Mouse (Mus musculus) bone marrow, adult 2 months (tissue): Measurements from ENCODE around the gene Rfx1. TPM values are rescaled to one million over a fixed set of nuclear protein-coding genes. Genes with fewer than 3 reads are reported as not detected.

ENCODE experiments used
- H3K27ac ChIP-seq: fragments of 200-500 bp; 2 replicates; pipeline ENCODE4 v1.5.1; 2012; ENCODE audit warnings: low read depth, mild to moderate bottlenecking, control low read depth, inconsistent platforms, low read length; ENCODE audit not compliant: control insufficient read depth, poor library complexity, insufficient read depth
- H3K4me1 ChIP-seq: fragments of 200-500 bp; 2 replicates; pipeline ENCODE4 v1.6.1; 2011; ENCODE audit warnings: low read length; ENCODE audit not compliant: control insufficient read depth, insufficient read depth
- H3K4me3 ChIP-seq: fragments of 200-500 bp; replicated peaks from 2 replicates; pipeline ENCODE3; 2011; ENCODE audit warnings: mild to moderate bottlenecking, low read depth, low read length, control low read depth; ENCODE audit not compliant: control insufficient read depth
- CTCF ChIP-seq: fragments of 200-500 bp; IDR thresholded peaks from 2 replicates; pipeline ENCODE4 v1.5.1; 2011; ENCODE audit warnings: low read length, control low read depth; ENCODE audit not compliant: control insufficient read depth, insufficient read depth
- POLR2A ChIP-seq: fragments of 200-500 bp; IDR thresholded peaks from 2 replicates; pipeline ENCODE4 v1.6.1; 2011; ENCODE audit warnings: low read depth, mild to moderate bottlenecking, control low read depth, low read length, borderline replicate concordance; ENCODE audit not compliant: control insufficient read depth
- WGBS: fragments of 180-500 bp; shearing (Covaris S2); methylation state at CpG from one replicate; pipeline ENCODE4 v1.1.7; 2018; 5-methylcytosine and 5-hydroxymethylcytosine counted together
- polyA plus RNA-seq: library from polyadenylated mRNA; stranded (reverse); fragments of >200 nt; gene quantifications from 2 replicates; pipeline ENCODE4 v1.2.4, GENCODE M21; 2011; ENCODE audit warnings: low replicate concordance; ENCODE audit not compliant: missing spikeins, insufficient read depth, insufficient read length

Gene Rfx1
- polyA plus RNA-seq, 1 experiment, result 20.7 TPM

GRCm38 (mm10) chr8:84089277-84089676 is 22.6 kb downstream of the Rfx1 start:
- H3K4me1 ChIP-seq, result no peaks in the 10 kb centered on the region
- H3K27ac ChIP-seq, result no peak overlapping the region
- 84% methylated on average over 9 of the region's 9 CpGs for whole genome bisulfite sequencing
- TF ChIP-seq CTCF (no peak), POLR2A (no peak)
- no peak overlapping the region for H3K4me3 ChIP-seq

- no peak for TF ChIP-seq CTCF
- TF ChIP-seq POLR2A, result no peak
- 84% methylated on average over 8 of the region's 8 CpGs for WGBS
- no peak overlapping the region for H3K4me3 ChIP-seq
- no peaks in the 10 kb centered on the region for H3K4me1 ChIP-seq
- H3K27ac ChIP-seq, result no peak overlapping the region
Observed at GRCm38 (mm10) chr8:84090585-84090984, 24.0 kb downstream of the Rfx1 start.

GRCm38 (mm10) chr8:84096061-84096460 is 29.4 kb downstream of the Rfx1 start:
- WGBS, result 81% methylated on average over 8 of the region's 8 CpGs
- Histone ChIP-seq H3K4me1 (no peaks in the 10 kb centered on the region), H3K27ac (no peak overlapping the region), H3K4me3 (no peak overlapping the region)
- TF ChIP-seq CTCF, result no peak
- TF ChIP-seq POLR2A, result no peak

GRCm38 (mm10) chr8:84098376-84098775 is 31.7 kb downstream of the Rfx1 start:
- 92% methylated on average over 7 of the region's 7 CpGs for WGBS
- no peaks in the 10 kb centered on the region for H3K4me1 ChIP-seq
- H3K4me3 ChIP-seq, result no peak overlapping the region
- no peak for TF ChIP-seq CTCF
- TF ChIP-seq POLR2A, result no peak
- H3K27ac ChIP-seq, result no peak overlapping the region

- WGBS, result 90% methylated on average over 25 of the region's 25 CpGs
- H3K4me3 ChIP-seq, result no peak overlapping the region
- H3K27ac ChIP-seq, result no peak overlapping the region
- no peaks in the 10 kb centered on the region; the same call in 1 of the 2 replicates for H3K4me1 ChIP-seq
- TF ChIP-seq POLR2A (no peak), CTCF (no peak)
Observed at GRCm38 (mm10) chr8:84101476-84102270, 35.0 kb downstream of the Rfx1 start.

- no peaks in the 10 kb centered on the region; the same call in 1 of the 2 replicates for H3K4me1 ChIP-seq
- no peak overlapping the region for H3K27ac ChIP-seq
- peak overlapping the region; percentile 76 for H3K4me3 ChIP-seq
- 19% methylated on average over 3 of the region's 3 CpGs for WGBS
- no peak for TF ChIP-seq POLR2A
- no peak for TF ChIP-seq CTCF
Observed at GRCm38 (mm10) chr8:84103601-84104000, 37.0 kb downstream of the Rfx1 start.

- TF ChIP-seq CTCF, result peak; percentile 44; the same call in 1 of the 2 replicates
- no peak for TF ChIP-seq POLR2A
- WGBS, result under 1% methylated on average over 28 of the region's 29 CpGs
- Histone ChIP-seq H3K27ac (no peak overlapping the region), H3K4me1 (no peaks in the 10 kb centered on the region; the same call in 1 of the 2 replicates), H3K4me3 (peak overlapping the region; percentile 76)
Observed at GRCm38 (mm10) chr8:84104221-84104620, 37.6 kb downstream of the Rfx1 start.

- Histone ChIP-seq H3K4me3 (peak within 1 kb of the TSS; percentile 76), H3K4me1 (no peaks in the 10 kb centered on the region; the same call in 1 of the 2 replicates), H3K27ac (peak within 1 kb of the TSS; percentile 3; the same call in 1 of the 2 replicates)
- TF ChIP-seq CTCF (no peak), POLR2A (peak; percentile 53; the same call in 1 of the 2 replicates)
- 11% methylated on average over 42 of the region's 42 CpGs for WGBS
Observed at GRCm38 (mm10) chr8:84104697-84105609, 38.3 kb downstream of the Rfx1 start, which contains the start of gene Dcaf15. TSS of gene Dcaf15 (minus strand) at chr8:84104768.
